Mouse (Mus musculus) liver, adult 2 months (tissue): ENCODE results near the gene Zmiz1.

ENCODE experiments used
- CTCF ChIP-seq: fragments of 200-500 bp; IDR thresholded peaks from 2 replicates; pipeline ENCODE4 v1.5.1; 2011; ENCODE audit warnings: low read depth, low read length, control low read depth
- POLR2A ChIP-seq: fragments of 200-500 bp; IDR thresholded peaks from 2 replicates; pipeline ENCODE4 v1.6.1; 2011; ENCODE audit warnings: low read length, control low read depth; ENCODE audit not compliant: insufficient read depth; ENCODE audit errors: extremely low read depth

DNA sequence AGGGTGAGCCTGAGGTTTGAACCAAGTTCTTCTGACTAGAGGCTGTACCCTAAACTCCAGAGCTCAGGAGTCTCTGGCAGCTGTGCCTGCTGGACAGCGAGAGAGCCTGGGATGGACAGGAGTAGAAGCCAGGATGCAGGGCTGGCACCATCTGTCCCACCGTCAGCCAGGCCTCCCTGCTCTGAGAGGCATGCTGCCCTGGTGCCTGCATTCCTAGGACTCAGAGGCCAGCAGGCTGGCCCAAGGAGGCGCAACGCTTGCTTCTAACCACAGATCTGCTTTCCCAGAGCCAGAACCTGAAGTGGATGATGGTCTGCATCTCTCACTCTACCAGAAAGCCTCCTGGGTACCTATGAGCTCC is 76.6 kb downstream of the Zmiz1 start:
- TF ChIP-seq CTCF (no peak), POLR2A (no peak)
